Mouse (Mus musculus) lung, postnatal 0 days (tissue): ENCODE measurements at regions not wholly inside any gene's neighbourhood (a gene's known extent, or its start where the extent isn't known, plus 50 kb on each side); places are given as distances from the start of the nearest gene placed in this dataset.

Source experiments
- ATAC-seq: fragments of 200-750 bp; cut with Nextera tagmentation; 2 replicates; pipeline ENCODE4 v1.8.0; 2017; ENCODE audit warnings: moderate library complexity
- DNase-seq: peaks from one replicate; pipeline ENCODE4 v3.0.0-alpha.2; 2016; ENCODE audit warnings: low spot score
- H3K27ac ChIP-seq: fragments of 300-500 bp; sonication (generic); 2 replicates; pipeline ENCODE4 v1.5.1; 2014; ENCODE audit warnings: antibody characterized with exemption, mild to moderate bottlenecking, low read length, mixed read lengths
- H3K27me3 ChIP-seq: fragments of 300-500 bp; sonication (generic); replicated peaks from 2 replicates; pipeline ENCODE4 v1.6.1; 2014; ENCODE audit warnings: low read length, mixed read lengths; ENCODE audit not compliant: insufficient read depth
- H3K36me3 ChIP-seq: fragments of 300-500 bp; sonication (generic); 2 replicates; pipeline ENCODE4 v1.6.1; 2014; ENCODE audit warnings: low read length, mixed read lengths; ENCODE audit not compliant: insufficient read depth
- H3K4me1 ChIP-seq: fragments of 300-500 bp; sonication (generic); 2 replicates; pipeline ENCODE4 v1.6.1; 2014; ENCODE audit warnings: antibody characterized with exemption, low read depth, low read length, mixed read lengths; ENCODE audit not compliant: insufficient read depth
- H3K4me2 ChIP-seq: fragments of 300-500 bp; sonication (generic); replicated peaks from 2 replicates; pipeline ENCODE4 v1.6.1; 2014; ENCODE audit warnings: low read depth, mild to moderate bottlenecking, low read length, moderate library complexity, mixed read lengths
- H3K4me3 ChIP-seq: fragments of 300-500 bp; sonication (generic); 2 replicates; pipeline ENCODE4 v1.5.1; 2014; ENCODE audit warnings: low read depth, low read length
- H3K9ac ChIP-seq: fragments of 300-500 bp; sonication (generic); replicated peaks from 2 replicates; pipeline ENCODE4 v1.6.1; 2014; ENCODE audit warnings: low read depth, mild to moderate bottlenecking
- H3K9me3 ChIP-seq: fragments of 300-500 bp; sonication (generic); 2 replicates; pipeline ENCODE4 v1.6.1; 2016; ENCODE audit warnings: low read length, mixed read lengths
- CTCF ChIP-seq: IDR thresholded peaks from 2 replicates; pipeline ENCODE4 v1.5.1; 2016; ENCODE audit warnings: antibody characterized with exemption, mild to moderate bottlenecking
- EP300 ChIP-seq: IDR thresholded peaks from 2 replicates; pipeline ENCODE4 v1.6.1; 2016; ENCODE audit warnings: antibody characterized with exemption, mild to moderate bottlenecking, control low read depth
- WGBS: fragments of 180-500 bp; shearing (Covaris S2); extraction: QIAGEN DNeasy Blood & Tissue Kit; methylation state at CpG from one replicate; pipeline ENCODE4 v1.1.7; 2014; 5-methylcytosine and 5-hydroxymethylcytosine counted together

GRCm38 (mm10) chr1:76866304-76866968 lies 648.5 kb downstream of the Epha4 start:
- Histone ChIP-seq H3K27ac (no peak overlapping the region), H3K9me3 (no peaks in the 10 kb centered on the region), H3K27me3 (no peaks in the 10 kb centered on the region), H3K4me3 (no peak overlapping the region), H3K4me1 (no peaks in the 10 kb centered on the region), H3K36me3 (no peaks in the 10 kb centered on the region), H3K9ac (no peak overlapping the region), H3K4me2 (no peak overlapping the region)
- DNase-seq (no peak), ATAC-seq (no peak)
- 72% methylated on average over 15 of the region's 15 CpGs for WGBS
- TF ChIP-seq EP300 (no peak), CTCF (no peak)

DNA sequence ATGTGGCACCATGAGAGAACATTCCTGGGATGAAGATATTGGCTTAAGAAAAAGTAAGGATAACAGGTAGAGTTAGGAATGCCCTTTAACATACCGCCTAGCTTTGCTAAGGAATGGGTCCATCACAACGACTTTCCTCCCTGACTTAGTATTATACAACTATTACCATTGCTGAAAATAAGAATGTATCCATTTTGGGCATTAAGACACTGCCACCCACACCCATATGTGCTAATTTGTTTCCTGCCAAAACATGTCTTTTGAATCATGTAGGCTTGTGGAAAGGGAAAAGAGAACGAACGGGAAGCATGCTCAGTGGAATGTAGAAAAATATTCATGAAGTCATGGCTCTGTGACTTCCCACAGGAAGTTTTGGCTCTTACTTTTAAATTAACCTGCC lies 641.7 kb downstream of the Epha4 start:
- Histone ChIP-seq H3K27ac (no peak overlapping the region), H3K4me1 (no peaks in the 10 kb centered on the region), H3K36me3 (no peaks in the 10 kb centered on the region), H3K4me2 (no peak overlapping the region), H3K9me3 (no peaks in the 10 kb centered on the region), H3K27me3 (no peaks in the 10 kb centered on the region), H3K9ac (no peak overlapping the region), H3K4me3 (no peak overlapping the region)
- no peak for ATAC-seq
- TF ChIP-seq CTCF = no peak
- no peak for TF ChIP-seq EP300
- DNase-seq = no peak
- WGBS = 65% methylated on average over 4 of the region's 4 CpGs

- no peaks in the 10 kb centered on the region for H3K9me3 ChIP-seq
- H3K27me3 ChIP-seq = no peaks in the 10 kb centered on the region
- TF ChIP-seq CTCF (no peak), EP300 (no peak)
- H3K4me1 ChIP-seq = no peaks in the 10 kb centered on the region
- WGBS = 64% methylated on average over 6 of the region's 6 CpGs
- ATAC-seq = no peak
- H3K27ac ChIP-seq = no peak overlapping the region
- DNase-seq = no peak
- H3K4me3 ChIP-seq = no peak overlapping the region
- no peak overlapping the region for H3K4me2 ChIP-seq
- no peak overlapping the region for H3K9ac ChIP-seq
- H3K36me3 ChIP-seq = no peaks in the 10 kb centered on the region
Observed at GRCm38 (mm10) chr1:76880111-76880782, 634.6 kb downstream of the Epha4 start.

- Histone ChIP-seq H3K4me2 (no peak overlapping the region), H3K9ac (no peak overlapping the region), H3K4me3 (no peak overlapping the region), H3K27me3 (no peaks in the 10 kb centered on the region), H3K4me1 (no peaks in the 10 kb centered on the region), H3K36me3 (no peaks in the 10 kb centered on the region), H3K27ac (no peak overlapping the region), H3K9me3 (no peaks in the 10 kb centered on the region)
- no peak for ATAC-seq
- no peak for DNase-seq
- WGBS = 55% methylated on average over 4 of the region's 4 CpGs
- TF ChIP-seq EP300 (no peak), CTCF (no peak)
Observed at GRCm38 (mm10) chr1:76880783-76881145, 634.1 kb downstream of the Epha4 start.

GRCm38 (mm10) chr1:76896152-76896864 lies 618.6 kb downstream of the Epha4 start:
- Histone ChIP-seq H3K9me3 (no peaks in the 10 kb centered on the region), H3K27ac (no peak overlapping the region), H3K36me3 (no peaks in the 10 kb centered on the region), H3K9ac (no peak overlapping the region), H3K4me2 (no peak overlapping the region), H3K4me3 (no peak overlapping the region), H3K27me3 (no peaks in the 10 kb centered on the region), H3K4me1 (no peaks in the 10 kb centered on the region)
- 71% methylated on average over 17 of the region's 17 CpGs for WGBS
- no peak for TF ChIP-seq EP300
- TF ChIP-seq CTCF = no peak
- DNase-seq (no peak), ATAC-seq (no peak)

GRCm38 (mm10) chr1:76897431-76897830 lies 617.5 kb downstream of the Epha4 start:
- Histone ChIP-seq H3K27ac (no peak overlapping the region), H3K9me3 (no peaks in the 10 kb centered on the region), H3K4me3 (no peak overlapping the region), H3K4me2 (no peak overlapping the region), H3K9ac (no peak overlapping the region), H3K36me3 (no peaks in the 10 kb centered on the region), H3K4me1 (no peaks in the 10 kb centered on the region), H3K27me3 (no peaks in the 10 kb centered on the region)
- DNase-seq (no peak), ATAC-seq (no peak)
- WGBS = 89% methylated on average over 5 of the region's 7 CpGs
- TF ChIP-seq CTCF (no peak), EP300 (no peak)
